Mouse (Mus musculus): Measurements from ENCODE around the gene Olfr1129.
"Not testable (repeated sequence)": the region's sequence is repeated elsewhere in the genome, so short reads cannot be mapped to it uniquely, and the experiment has no call there.

The Olfr1129 gene

DNA sequence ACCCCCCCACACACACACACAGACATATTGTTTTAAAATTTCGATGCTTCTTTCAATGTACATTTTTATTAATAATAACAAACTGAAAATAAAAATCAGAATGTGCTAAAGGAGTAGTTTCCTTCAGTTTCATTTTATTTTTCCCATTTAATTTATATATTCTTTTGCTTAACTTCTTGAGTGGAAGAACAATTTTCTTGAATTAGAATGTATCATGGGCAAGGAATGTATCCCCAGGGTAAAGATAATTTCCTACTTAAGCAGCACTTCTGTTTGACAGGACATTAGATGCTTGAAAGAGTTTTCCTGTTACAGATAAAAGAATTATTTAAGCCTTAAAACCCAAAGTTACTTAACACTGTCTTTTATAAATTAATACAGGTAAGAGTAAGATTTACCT, at the start of gene Olfr1129:
TSS of gene Olfr1129 (plus strand) at position 301 of the 400 bp plus-strand sequence.
- not testable (repeated sequence) for DNase-seq

DNA sequence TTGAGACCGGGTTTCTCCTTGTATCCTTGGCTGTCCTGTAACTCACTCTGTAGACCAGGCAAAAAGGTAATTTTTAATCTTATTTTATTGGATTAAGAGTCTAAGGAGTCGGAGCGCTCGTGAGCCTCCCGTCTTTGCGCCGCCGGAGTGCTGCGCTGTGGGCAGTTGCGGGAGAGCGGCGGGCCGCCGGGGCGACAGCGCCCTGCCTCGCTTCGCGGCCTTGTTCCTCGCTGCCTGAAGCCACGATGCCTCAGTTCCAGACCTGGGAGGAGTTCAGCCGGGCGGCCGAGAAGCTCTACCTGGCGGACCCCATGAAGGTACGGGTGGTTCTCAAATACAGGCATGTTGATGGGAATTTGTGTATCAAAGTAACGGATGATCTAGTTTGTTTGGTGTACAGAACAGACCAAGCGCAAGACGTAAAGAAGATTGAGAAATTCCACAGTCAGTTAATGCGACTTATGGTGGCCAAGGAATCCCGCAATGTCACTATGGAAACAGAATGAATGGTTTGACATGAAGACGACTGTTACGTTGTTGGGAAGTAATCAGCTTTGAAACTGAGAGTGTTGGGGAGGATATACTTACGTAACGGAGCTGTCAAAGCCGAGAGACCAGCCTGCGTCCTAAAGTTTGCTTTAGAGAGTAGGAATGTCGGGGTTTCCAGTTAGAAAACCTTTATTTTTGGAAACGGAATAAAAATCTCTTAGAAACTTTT, 47.6 kb upstream of the Olfr1129 start:
- DNase-seq: not testable (repeated sequence)

DNA sequence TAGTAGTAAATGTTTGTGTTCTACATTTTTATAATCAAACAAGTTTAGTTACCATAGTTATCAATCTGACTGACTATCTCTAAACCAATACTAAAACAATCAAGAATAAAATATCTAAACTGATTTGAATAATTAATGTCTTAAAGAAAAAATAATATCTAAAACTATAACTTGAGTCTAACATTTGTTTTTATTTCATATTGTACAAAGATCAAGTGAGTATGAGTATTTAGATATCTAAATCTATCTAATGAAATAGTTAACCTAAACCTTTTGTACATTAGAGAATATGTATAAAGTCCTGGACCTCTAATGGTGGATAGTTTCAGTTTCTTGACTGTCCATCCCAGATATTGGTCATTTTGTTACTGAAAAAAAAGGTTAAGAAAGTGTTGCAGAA, 42.2 kb upstream of the Olfr1129 start, which contains the start of gene Olfr153:
TSS of gene Olfr153 (plus strand) at position 301 of the 400 bp plus-strand sequence.
- no peak for DNase-seq

DNA sequence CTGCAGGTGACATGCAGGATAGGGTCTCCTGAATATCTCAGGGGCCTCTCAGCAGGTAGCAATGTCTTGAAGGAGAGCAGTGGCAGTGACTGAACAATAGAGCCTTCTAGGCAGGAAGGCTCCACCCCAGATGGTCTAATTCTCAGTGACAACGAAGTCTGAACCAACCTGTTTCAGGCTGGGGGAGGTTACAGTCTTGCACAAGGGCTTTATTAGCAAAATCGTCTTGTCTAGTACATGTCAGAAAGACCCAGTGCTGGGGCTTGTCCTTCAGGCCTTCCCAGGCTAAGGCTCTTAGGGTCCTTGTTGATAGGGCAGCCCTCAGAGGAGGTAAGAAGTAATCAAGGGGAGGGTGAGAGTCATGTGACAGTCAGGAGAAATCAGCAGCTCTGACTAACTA, 38.9 kb upstream of the Olfr1129 start:
- no peak for DNase-seq

DNA sequence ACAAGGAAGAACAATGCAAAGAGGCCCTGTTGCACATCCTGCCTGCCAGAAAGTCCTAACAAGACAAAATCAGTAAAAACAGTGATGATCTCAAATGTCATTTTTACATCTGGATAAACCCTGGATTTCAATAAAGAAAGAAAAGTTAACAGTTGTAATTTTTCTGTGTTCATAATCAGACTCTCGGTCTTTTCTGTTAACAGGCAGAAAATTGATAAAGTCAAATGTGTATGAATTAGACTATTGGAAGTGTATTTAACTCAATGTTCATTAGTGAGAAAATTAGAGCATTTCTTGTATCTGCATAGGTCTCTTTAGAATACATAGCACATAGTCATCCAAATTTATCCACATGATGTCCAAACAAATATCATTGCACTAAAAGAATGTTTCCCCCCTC, 28.3 kb upstream of the Olfr1129 start, which contains the start of gene Olfr1128:
TSS of gene Olfr1128 (minus strand) at position 101 of the 400 bp plus-strand sequence.
- DNase-seq: no peak

DNA sequence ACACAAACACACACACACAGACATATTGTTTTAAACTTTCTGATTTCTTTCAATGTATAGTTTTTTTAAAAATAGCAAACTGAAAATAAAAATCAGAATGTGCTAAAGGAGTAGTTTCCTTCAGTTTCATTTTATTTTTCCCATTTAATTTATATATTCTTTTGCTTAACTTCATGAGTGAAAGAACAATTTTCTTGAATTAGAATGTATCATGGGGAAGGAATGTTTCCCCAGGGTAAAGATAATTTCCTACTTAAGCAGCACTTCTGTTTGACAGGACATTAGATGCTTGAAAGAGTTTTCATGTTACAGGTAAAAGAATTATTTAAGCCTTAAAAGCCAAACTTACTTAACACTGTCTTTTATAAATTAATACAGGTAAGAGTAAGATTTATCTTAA, 32.2 kb downstream of the Olfr1129 start, which contains the start of gene Olfr1130:
TSS of gene Olfr1130 (plus strand) at position 301 of the 400 bp plus-strand sequence.
- not testable (repeated sequence) for DNase-seq

DNA sequence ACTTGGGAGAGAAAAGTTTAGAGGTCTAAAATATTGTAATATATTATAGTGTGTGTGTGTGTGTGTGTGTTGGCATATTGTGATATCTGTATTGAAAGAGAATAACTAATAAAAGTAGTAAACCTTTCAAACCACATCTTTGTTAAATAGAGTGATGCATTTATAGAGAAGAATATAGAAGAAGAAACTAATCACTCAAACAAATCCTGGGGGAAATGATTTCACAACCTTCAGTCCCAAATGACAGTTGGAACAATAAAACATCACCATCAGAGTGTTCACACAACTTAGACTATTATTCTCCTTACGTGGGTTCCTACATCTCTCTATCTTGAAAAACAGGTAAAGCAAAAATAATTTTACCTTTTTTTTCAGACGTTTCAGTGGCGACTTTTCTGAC, 53.1 kb downstream of the Olfr1129 start, which contains the start of gene Olfr1131:
TSS of gene Olfr1131 (plus strand) at position 301 of the 400 bp plus-strand sequence.
- no peak for DNase-seq
